Mouse (Mus musculus) A20 (cell line): ENCODE measurements around the gene St5.

Source experiments
- DNase-seq: peaks from one replicate; pipeline ENCODE4 v3.0.0-alpha.2; 2011; ENCODE audit warnings: low read depth, low spot score

Gene St5

GRCm38 (mm10) chr7:109702721-109703120 is 684 bp downstream of the St5 start:
- no peak for DNase-seq

GRCm38 (mm10) chr7:109700213-109700612 is 3.2 kb downstream of the St5 start:
- DNase-seq: peak; percentile 40

GRCm38 (mm10) chr7:109695339-109695726 is 8.1 kb downstream of the St5 start:
- DNase-seq: no peak

- no peak for DNase-seq
Measured at GRCm38 (mm10) chr7:109694576-109695338, 8.6 kb downstream of the St5 start.

- DNase-seq: no peak
Measured at GRCm38 (mm10) chr7:109690961-109691360, 12.4 kb downstream of the St5 start.

- no peak for DNase-seq
Measured at GRCm38 (mm10) chr7:109690101-109690500, 13.3 kb downstream of the St5 start.

- no peak for DNase-seq
Measured at GRCm38 (mm10) chr7:109686585-109687128, 16.7 kb downstream of the St5 start.

GRCm38 (mm10) chr7:109680879-109681278 is 22.5 kb downstream of the St5 start:
- peak; percentile 30 for DNase-seq

GRCm38 (mm10) chr7:109680284-109680683 is 23.1 kb downstream of the St5 start:
- DNase-seq: no peak

- DNase-seq: peak; percentile 57
Measured at GRCm38 (mm10) chr7:109674944-109675628, 28.3 kb downstream of the St5 start.

GRCm38 (mm10) chr7:109671581-109672471 is 31.6 kb downstream of the St5 start:
- DNase-seq: no peak

- no peak for DNase-seq
Measured at GRCm38 (mm10) chr7:109669426-109670170, 33.8 kb downstream of the St5 start.

- no peak for DNase-seq
Measured at GRCm38 (mm10) chr7:109666664-109667063, 36.7 kb downstream of the St5 start.

GRCm38 (mm10) chr7:109662626-109663025 is 40.8 kb downstream of the St5 start:
- no peak for DNase-seq

GRCm38 (mm10) chr7:109659278-109659677 is 44.1 kb downstream of the St5 start:
- DNase-seq: no peak

- no peak for DNase-seq
Measured at GRCm38 (mm10) chr7:109657884-109658283, 45.5 kb downstream of the St5 start.

GRCm38 (mm10) chr7:109654871-109655270 is 48.5 kb downstream of the St5 start:
- no peak for DNase-seq

- no peak for DNase-seq
Measured at GRCm38 (mm10) chr7:109648812-109649594, 54.4 kb downstream of the St5 start.

GRCm38 (mm10) chr7:109646574-109646973 is 56.8 kb downstream of the St5 start:
- no peak for DNase-seq

- DNase-seq: peak; percentile 58
Measured at GRCm38 (mm10) chr7:109643305-109643994, 60.0 kb downstream of the St5 start.
